Mouse (Mus musculus): ENCODE results near the gene Fgfr2.

The Fgfr2 gene

DNA sequence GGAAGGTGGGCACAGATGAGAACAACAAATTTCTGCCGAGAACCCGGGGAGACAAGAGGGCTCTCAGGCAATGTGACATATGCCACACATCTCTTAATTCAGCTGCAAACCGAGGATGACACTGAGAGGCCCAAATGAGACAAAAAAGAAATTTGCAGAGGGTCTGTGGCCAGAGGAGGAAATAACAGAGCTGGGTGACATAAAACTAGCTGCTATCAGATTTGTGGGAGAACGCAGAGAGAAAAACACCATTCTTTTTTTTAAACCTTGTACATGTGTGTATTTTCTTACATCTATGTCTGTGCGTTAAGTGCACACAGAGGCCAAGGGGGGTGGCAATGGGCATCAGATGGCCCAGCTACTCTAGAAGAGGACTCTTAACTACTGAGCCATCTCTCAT is 328.0 kb downstream of the Fgfr2 start:
- DNase-seq, result no peak

DNA sequence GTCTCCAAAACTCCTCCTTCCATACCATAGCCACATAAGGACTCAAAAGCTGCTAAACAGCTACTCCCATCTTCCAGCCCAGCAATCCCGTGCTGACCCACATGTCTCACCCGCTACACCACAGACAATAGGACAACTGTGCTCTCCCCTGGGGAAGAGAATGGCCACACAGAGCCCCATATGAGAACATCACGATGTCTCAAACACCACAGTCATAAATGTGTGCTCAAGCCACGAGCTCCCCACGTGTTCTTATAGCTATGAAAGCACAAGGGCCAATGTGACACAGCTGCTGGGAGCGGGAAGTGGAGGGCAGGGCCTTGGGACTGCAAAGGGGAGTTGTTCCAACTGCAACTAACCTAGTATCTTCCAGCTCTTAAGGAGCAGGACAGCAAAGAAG is 329.7 kb downstream of the Fgfr2 start:
- no peak for DNase-seq

GRCm38 (mm10) chr7:132790447-132791219 is 332.5 kb downstream of the Fgfr2 start:
- DNase-seq, result no peak

GRCm38 (mm10) chr7:132788826-132789225 is 334.3 kb downstream of the Fgfr2 start:
- peak; percentile 73 for DNase-seq

DNA sequence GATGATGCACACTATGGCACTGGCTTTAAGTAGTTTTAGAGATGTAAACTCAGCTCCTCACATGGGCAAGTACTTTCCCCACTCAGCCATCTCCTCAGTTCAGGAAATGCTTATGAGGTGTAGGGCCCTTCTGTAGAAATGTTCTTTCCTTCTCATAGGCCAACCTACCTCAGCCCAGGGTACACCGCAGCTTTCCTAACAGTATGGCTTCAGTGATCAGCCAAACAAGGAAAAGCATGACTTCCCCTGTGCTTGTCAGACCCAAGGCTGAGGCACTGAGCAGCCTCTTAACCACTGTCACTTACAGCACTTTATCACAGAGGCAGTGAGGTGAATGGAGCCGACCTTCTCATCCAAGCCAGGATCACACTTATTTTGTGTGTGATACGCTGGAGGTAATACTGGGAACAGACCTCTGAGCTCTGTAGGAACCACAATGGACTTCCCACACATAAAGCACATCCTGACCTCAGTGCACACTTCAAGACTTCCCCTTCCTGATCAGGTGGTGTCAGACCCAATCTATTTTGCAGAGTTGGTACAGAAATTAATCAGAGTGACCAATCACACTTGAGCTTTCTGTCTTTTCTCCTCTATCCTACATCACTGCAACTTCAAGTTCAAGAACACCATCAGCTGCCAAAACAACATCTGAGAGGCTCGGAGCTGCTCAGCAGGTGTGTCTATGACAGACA is 335.5 kb downstream of the Fgfr2 start:
- DNase-seq, result no peak

DNA sequence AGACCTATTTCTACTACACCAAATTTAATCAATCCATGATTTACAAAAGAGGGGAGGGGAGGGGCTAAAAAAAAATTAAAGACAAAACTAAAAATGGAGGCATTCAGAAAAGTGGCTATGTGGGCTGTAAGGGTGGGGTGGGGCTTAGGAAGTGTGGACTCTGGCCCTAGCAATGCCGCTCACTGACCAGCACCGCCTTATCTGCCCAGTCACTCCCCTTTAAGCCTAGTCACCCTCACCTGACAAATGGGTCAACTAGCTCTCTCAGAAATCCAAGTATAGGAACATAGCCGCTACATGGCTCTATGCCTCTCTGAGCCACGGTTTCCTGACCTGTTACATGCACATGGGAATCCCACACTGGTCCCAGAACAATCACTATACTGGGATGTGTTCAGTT is 336.1 kb downstream of the Fgfr2 start:
- DNase-seq, result no peak

GRCm38 (mm10) chr7:132786522-132786921 is 336.6 kb downstream of the Fgfr2 start:
- DNase-seq, result peak; percentile 77

GRCm38 (mm10) chr7:132786011-132786410 is 337.1 kb downstream of the Fgfr2 start:
- DNase-seq, result no peak

- DNase-seq, result no peak
Measured at GRCm38 (mm10) chr7:132784101-132784500, 339.0 kb downstream of the Fgfr2 start.

GRCm38 (mm10) chr7:132781850-132782249 is 341.3 kb downstream of the Fgfr2 start:
- DNase-seq, result peak; percentile 75

- DNase-seq, result no peak
Measured at GRCm38 (mm10) chr7:132781130-132781814, 341.9 kb downstream of the Fgfr2 start.

DNA sequence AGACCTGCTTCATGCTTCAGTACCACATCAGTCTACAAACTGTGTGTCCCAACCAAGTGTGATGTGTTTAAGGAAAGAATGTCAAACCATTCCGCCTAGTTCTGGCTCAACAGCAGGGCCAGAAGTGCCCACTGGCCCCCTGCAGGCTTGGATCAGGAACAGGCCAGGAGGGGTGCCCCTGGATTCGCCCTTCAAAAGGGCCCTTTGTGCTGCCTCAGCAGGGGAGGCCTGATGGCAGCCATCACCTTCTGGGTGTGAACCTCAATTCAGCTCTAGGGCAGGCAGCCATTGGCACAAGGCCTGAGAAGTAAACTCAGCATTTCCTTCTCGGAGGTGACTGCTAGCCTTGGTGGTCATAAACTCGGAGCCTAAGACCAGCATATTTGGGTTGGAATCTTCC is 342.5 kb downstream of the Fgfr2 start:
- DNase-seq, result peak; percentile 69

DNA sequence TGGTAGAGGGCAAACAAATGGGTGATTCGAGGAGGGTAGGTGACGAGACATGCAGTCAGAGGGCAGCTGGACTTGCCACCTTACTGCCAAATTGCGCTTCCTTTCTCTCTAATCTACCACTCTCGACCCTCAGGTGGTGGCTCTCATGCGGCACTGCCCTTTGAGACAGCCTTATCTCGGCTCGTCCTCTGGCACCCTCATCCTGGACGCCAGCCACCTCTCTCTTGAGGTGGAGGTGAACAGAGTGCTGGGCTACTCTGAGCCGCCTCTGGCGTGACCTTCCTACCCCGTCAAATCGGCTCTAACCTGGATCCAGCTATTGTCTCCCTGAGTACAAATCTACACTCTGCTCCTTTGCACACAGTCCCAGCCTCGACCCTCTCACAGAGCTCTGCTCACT is 344.5 kb downstream of the Fgfr2 start:
- no peak for DNase-seq

DNA sequence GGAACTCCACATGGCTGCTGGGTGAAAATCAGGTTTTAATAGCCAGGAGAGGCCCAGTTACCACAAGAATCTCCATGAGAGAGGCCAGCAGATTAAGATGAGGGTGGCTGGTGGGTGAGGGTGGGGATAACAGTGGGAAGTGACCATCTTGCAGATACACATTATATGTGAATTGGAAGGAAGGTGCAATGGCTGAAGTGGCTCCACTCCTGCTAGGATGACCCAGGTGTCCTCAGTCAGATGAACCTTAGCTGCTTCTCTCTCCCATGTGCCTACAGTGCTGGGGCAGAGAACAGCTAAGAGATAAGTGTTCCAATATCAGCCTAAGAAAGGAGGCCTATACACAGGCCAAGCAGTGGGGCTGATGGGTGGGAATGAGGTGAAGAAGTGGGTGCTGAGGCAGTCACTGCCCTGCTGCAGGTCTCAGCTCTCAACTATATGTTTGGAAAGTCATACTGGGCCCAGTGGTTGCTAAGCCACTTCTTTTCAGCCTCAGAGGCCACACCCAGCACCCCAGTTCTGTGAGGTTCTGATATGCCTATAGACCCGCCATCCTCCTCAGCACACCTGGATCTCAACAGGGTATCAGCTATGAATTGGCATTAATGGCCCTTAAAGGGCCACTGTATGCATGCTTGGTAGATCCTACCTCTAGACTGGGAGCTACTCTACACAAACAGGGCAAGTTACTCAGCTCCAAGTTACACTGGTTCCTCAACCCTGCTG is 345.3 kb downstream of the Fgfr2 start:
- DNase-seq, result no peak

DNA sequence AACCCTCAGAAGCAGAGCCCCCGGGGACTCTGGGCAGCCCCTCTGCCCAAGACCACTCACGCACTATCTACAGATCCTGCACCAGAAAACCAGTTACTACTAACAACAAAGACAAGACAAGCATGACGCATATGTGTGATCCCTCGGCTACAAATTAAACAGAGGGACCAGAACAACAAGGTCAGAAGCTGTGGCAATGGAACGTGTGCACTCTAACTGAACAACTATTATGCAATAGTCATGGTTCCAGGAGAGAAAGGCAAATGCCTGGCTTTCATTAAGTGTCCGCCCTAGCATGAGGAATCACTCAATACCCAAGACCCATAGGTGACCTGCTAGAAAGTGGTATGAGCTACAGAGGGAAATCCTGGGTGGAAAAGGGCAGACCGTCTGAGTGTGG is 346.0 kb downstream of the Fgfr2 start:
- no peak for DNase-seq

DNA sequence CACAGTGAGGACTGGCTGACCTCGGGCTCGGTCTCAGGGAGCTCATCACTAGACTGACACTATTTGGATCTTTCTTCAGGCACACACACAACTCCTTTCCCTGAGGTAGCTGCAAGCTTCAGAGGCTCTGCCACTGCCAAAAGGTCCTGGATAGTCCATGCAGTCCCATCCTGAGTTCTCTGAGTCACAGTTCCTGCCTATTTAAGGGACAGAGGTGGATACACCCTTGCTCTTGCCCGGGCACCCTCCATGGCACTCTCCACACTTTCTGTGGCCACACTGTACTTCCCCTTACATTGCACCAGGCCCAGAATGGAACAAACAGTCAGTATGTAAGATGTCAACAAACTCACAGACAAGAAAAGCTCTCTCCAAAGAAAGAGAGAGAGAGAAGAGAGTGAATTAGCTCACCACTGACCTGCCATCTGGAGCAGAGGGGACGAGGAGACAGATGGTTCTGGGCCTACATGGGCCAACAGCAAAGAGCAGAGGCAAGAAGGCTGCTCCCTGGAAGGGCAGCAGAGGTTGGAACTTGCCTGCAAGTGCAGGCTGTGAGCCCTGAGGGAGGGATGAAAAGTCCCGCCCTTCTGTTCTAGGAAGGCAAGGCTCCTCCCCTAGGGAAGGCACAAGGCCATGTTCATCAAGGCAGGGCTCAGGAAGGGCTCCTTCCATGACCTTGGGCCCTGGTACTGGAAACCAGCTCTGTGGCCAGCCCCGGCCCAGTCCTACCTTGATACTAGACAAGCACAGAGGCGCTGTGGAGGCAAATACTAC is 346.6 kb downstream of the Fgfr2 start:
- no peak for DNase-seq

DNA sequence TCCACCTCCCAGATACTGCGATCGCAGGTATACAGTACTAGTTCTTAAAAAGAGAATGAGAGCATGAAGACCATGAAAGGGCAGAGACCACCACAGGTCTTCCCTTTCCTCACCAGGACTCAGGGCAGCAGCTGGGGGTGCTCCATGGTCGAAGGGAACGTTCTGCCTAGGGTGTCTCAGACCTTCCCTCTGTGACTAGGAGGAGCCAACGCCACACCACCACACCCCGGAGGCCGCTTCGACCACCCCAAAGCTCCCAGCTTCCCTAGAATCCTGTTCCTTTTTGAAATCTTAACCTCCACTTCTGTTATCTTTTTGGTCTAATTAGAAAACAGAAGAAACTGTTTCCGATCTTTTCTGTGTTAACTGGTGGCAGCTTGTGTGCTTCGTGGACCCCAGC is 347.2 kb downstream of the Fgfr2 start:
- no peak for DNase-seq

DNA sequence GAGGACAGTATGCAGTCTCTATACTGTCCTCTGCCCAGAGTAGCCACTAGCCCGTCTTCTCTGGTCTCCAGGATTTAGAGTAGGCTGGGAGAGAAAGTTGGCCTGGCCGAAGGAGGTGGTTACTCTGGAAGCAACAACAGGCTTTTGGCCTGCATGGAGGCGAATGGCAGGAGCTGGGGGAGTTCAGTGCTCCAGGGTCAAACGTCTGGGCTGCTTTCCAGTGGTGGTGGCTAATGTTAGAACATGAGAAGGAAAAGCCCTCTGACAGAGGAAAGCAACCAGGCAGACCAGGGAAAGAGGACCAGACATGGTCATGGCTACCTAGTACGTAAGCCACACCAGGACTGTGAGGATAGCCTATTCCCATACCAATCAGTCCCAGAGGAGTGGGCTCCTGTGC is 347.8 kb downstream of the Fgfr2 start:
- DNase-seq, result no peak

DNA sequence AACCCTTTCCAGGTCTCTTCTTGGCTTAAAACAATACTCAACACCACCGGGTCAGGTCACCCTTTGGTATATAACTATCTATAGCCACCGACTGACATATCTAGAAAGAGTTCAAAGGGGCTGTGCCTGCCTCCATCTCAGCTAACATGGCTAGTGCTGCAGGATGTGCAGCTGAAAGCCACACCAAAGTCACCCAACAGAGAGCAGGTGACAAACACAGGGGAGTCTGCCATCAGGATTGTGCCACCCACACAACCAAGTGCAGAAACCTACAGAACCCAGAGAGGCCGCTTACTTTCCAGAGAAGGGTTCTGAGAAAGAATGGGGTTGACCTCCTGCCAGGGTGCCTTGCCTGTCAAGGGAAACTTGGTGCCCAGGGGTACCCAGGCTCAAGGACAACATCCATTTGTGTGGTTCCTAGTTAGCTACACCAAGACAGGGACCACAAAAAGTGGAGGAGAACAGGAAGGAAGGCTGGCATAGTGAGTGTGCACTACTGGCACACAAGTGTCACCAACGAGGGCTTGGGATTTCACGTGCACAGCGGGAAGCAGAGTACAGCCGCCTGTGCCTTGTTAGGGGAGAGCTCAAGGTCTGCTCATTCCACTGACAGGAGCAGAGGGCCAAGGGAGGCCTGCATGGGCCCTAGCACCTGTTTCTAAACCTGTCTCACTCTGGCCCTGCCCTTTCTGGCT is 350.0 kb downstream of the Fgfr2 start:
- DNase-seq, result no peak

DNA sequence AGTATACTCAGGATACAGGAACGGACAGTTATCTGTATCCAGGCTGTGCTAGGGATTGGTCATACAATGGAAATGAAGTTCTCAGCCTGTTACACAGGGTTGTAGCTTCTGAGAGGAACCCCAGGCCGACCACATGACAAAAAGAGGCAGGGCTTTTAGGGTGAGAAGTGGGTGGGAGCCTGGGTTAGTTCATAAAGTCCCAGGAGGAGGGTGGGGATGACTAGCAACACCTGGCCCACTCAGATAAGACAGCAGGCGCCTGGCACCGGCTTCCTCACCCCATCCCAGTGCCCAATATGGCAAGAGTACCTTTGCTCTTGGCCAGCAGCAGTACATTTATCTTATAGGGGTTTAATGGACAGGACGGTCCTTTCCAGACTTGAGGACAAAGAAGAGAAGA is 350.7 kb downstream of the Fgfr2 start:
- no peak for DNase-seq

GRCm38 (mm10) chr7:132768498-132769344 is 354.4 kb downstream of the Fgfr2 start:
- DNase-seq, result peak; percentile 71

Measured in cerebellum, adult 9-10 months (tissue).